In the genomic region with DNA sequence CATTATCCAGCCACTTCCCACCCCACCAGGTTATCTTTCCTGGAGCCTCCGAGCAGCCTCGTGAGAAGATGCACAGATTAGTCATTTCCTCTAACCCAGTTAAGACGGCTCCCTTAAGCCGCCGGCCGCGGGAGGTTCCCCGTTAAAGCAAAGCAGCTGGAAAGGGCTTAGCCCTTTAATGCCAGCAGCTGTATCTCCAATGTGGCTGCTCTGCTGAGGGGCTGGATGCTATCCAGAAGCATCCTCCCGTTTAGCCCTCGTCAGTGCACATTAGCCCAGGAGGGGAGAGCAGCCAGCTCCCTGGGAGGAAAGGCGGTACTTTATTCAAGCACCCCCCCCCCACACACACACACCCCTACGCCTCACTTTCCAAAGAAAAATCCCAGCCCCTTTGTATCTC, we compare ENCODE assay signal across 8 mouse cellular contexts. TPM values are rescaled to one million over a fixed set of nuclear protein-coding genes. Genes with fewer than 3 reads are reported as not detected.
DNase-seq lines count a peak whose midpoint lies in the region; ATAC-seq lines count a peak whose summit lies in the region.

No protein-coding gene starts in this region.

- ATAC-seq in embryonic facial prominence, embryonic 11.5 days (replicated peaks; ENCODE audit: insufficient number of reproducible peaks, low FRiP score, low TSS enrichment, low read depth): 0 out of 2 replicates have a peak, but pooled peaks have one; percentile 9
- peak; percentile 43 for ATAC-seq in forebrain, embryonic 16.5 days
- peak; percentile 63; the same call in 1 of the 2 replicates for ATAC-seq in stomach, embryonic 15.5 days (ENCODE audit: insufficient read depth, low FRiP score, low read depth)
- no peak for ATAC-seq in CD4-positive, CD25-positive, alpha-beta regulatory T cell, adult 4 months

- H3K4me1 ChIP-seq in embryonic facial prominence, embryonic 11.5 days (ENCODE audit: control insufficient read depth, insufficient read depth, low read length): no peaks in the 10 kb centered on the region; the same call in 1 of the 2 replicates
- peaks cover 29% of the 10 kb centered on the region for H3K4me1 ChIP-seq in embryonic facial prominence, embryonic 10.5 days
- peaks cover 17% of the 10 kb centered on the region for H3K4me1 ChIP-seq in forebrain, embryonic 16.5 days (replicated peaks; ENCODE audit: control insufficient read depth, insufficient read depth, low read length)
- H3K4me1 ChIP-seq in stomach, embryonic 15.5 days: peaks cover 17% of the 10 kb centered on the region

- H3K27me3 ChIP-seq in embryonic facial prominence, embryonic 11.5 days (ENCODE audit: control insufficient read depth, insufficient read depth, low read length): peaks cover 2% of the 10 kb centered on the region; the same call in 1 of the 2 replicates
- peaks cover 49% of the 10 kb centered on the region for H3K27me3 ChIP-seq in embryonic facial prominence, embryonic 10.5 days (replicated peaks; ENCODE audit: low read depth, poor library complexity, severe bottlenecking)
- H3K27me3 ChIP-seq in forebrain, embryonic 16.5 days (replicated peaks; ENCODE audit: control insufficient read depth, insufficient read depth, low read length): no peaks in the 10 kb centered on the region
- H3K27me3 ChIP-seq in stomach, embryonic 15.5 days (replicated peaks): peaks cover 7% of the 10 kb centered on the region; the same call in 1 of the 2 replicates

- H3K27ac ChIP-seq in embryonic facial prominence, embryonic 11.5 days (replicated peaks; ENCODE audit: low read depth, low read length): no peak overlapping the region
- no peak overlapping the region; the same call in 1 of the 2 replicates for H3K27ac ChIP-seq in embryonic facial prominence, embryonic 10.5 days (replicated peaks)
- H3K27ac ChIP-seq in forebrain, embryonic 16.5 days (ENCODE audit: low read length): no peak overlapping the region
- peak overlapping the region; percentile 9; the same call in 1 of the 2 replicates for H3K27ac ChIP-seq in stomach, embryonic 15.5 days

- 9% methylated on average over 12 of the region's 12 CpGs for WGBS in embryonic facial prominence, embryonic 11.5 days
- WGBS in embryonic facial prominence, embryonic 10.5 days: 10% methylated on average over 12 of the region's 12 CpGs
- WGBS in forebrain, embryonic 16.5 days: 2% methylated on average over 12 of the region's 12 CpGs
- 12% methylated on average over 12 of the region's 12 CpGs for WGBS in stomach, embryonic 15.5 days

- H3K9ac ChIP-seq in embryonic facial prominence, embryonic 11.5 days (replicated peaks; ENCODE audit: low read length): no peak overlapping the region
- no peak overlapping the region for H3K9ac ChIP-seq in forebrain, embryonic 16.5 days (replicated peaks; ENCODE audit: low read depth, low read length)
- no peak overlapping the region for H3K9ac ChIP-seq in stomach, embryonic 15.5 days

- no peak overlapping the region for H3K4me3 ChIP-seq in embryonic facial prominence, embryonic 11.5 days (ENCODE audit: low read depth, low read length)
- no peak overlapping the region for H3K4me3 ChIP-seq in embryonic facial prominence, embryonic 10.5 days
- H3K4me3 ChIP-seq in forebrain, embryonic 16.5 days (replicated peaks; ENCODE audit: low read length): no peak overlapping the region
- no peak overlapping the region for H3K4me3 ChIP-seq in stomach, embryonic 15.5 days (replicated peaks)

- peak; percentile 53 for DNase-seq in embryonic facial prominence, embryonic 11.5 days (ENCODE audit: low spot score)
- no peak for DNase-seq in embryonic facial prominence, embryonic 10.5 days (ENCODE audit: low spot score)
- peak; percentile 85 for DNase-seq in 3T3-L1 (ENCODE audit: low read depth, low spot score)
- peak; percentile 66 to 76 for DNase-seq in kidney, postnatal 4 days
- no peak for DNase-seq in adrenal gland, postnatal 4 days (ENCODE audit: low spot score in 2 of 2)

- no peak overlapping the region for H3K4me2 ChIP-seq in embryonic facial prominence, embryonic 11.5 days (ENCODE audit: low read depth, low read length)
- peak overlapping the region; percentile 18; the same call in 1 of the 2 replicates for H3K4me2 ChIP-seq in forebrain, embryonic 16.5 days (ENCODE audit: low read length)
- H3K4me2 ChIP-seq in stomach, embryonic 15.5 days: peak overlapping the region; percentile 8; the same call in 1 of the 2 replicates

- H3K36me3 ChIP-seq in embryonic facial prominence, embryonic 11.5 days (replicated peaks; ENCODE audit: control insufficient read depth, insufficient read depth, low read depth, low read length): no peaks in the 10 kb centered on the region
- peaks cover 13% of the 10 kb centered on the region for H3K36me3 ChIP-seq in embryonic facial prominence, embryonic 10.5 days (replicated peaks)
- no peaks in the 10 kb centered on the region for H3K36me3 ChIP-seq in forebrain, embryonic 16.5 days (ENCODE audit: control insufficient read depth, insufficient read depth)
- H3K36me3 ChIP-seq in stomach, embryonic 15.5 days: no peaks in the 10 kb centered on the region

- no peaks in the 10 kb centered on the region for H3K9me3 ChIP-seq in embryonic facial prominence, embryonic 11.5 days (replicated peaks; ENCODE audit: control insufficient read depth, low read length)
- H3K9me3 ChIP-seq in embryonic facial prominence, embryonic 10.5 days: peaks cover 3% of the 10 kb centered on the region; the same call in 1 of the 2 replicates
- no peaks in the 10 kb centered on the region for H3K9me3 ChIP-seq in forebrain, embryonic 16.5 days (ENCODE audit: control insufficient read depth, low read length)
- no peaks in the 10 kb centered on the region for H3K9me3 ChIP-seq in stomach, embryonic 15.5 days

RNA-seq across cellular contexts. Expression of a gene that starts 13.6 kb away (rescaled TPM):
- 0.26 TPM in 1 of 2 replicates, not detected in the other for polyA plus RNA-seq in embryonic facial prominence, embryonic 11.5 days (2014; fragmentation: Nextera tagmentation; extraction: Ambion mirVana)
- 0.10 TPM in 1 of 2 replicates, not detected in the other for polyA plus RNA-seq in embryonic facial prominence, embryonic 10.5 days (2016; fragmentation: Nextera tagmentation; extraction: Ambion mirVana)
- polyA plus RNA-seq in forebrain, embryonic 16.5 days (2015; fragmentation: Nextera tagmentation; extraction: Ambion mirVana): not detected in 2 replicates
- not detected in 2 replicates for polyA plus RNA-seq in stomach, embryonic 15.5 days (2015; fragmentation: Nextera tagmentation; extraction: Ambion mirVana)
- total RNA-seq in adrenal gland, postnatal 4 days (2021): under 1 TPM in 1 of 2 experiments, not detected in 1; 0.81 TPM
- polyA plus RNA-seq in CD4-positive, CD25-positive, alpha-beta regulatory T cell, adult 4 months (2017; shearing (Covaris generic)): not detected

RNA-seq across cellular contexts. Expression of a gene that starts 24.2 kb away (rescaled TPM):
- polyA plus RNA-seq in embryonic facial prominence, embryonic 11.5 days (2014; fragmentation: Nextera tagmentation; extraction: Ambion mirVana): not detected in 2 replicates
- polyA plus RNA-seq in embryonic facial prominence, embryonic 10.5 days (2016; fragmentation: Nextera tagmentation; extraction: Ambion mirVana): 0.10 TPM in 1 of 2 replicates, not detected in the other
- polyA plus RNA-seq in forebrain, embryonic 16.5 days (2015; fragmentation: Nextera tagmentation; extraction: Ambion mirVana): 0.40 and 0.86 TPM in 2 replicates
- 0.30 and 0.43 TPM in 2 replicates for polyA plus RNA-seq in stomach, embryonic 15.5 days (2015; fragmentation: Nextera tagmentation; extraction: Ambion mirVana)
- 1 to 10 TPM; 2.5 to 3.4 TPM for total RNA-seq in adrenal gland, postnatal 4 days (2021)
- not detected for polyA plus RNA-seq in CD4-positive, CD25-positive, alpha-beta regulatory T cell, adult 4 months (2017; shearing (Covaris generic))

RNA-seq across cellular contexts. Expression of a gene that starts 35.9 kb away (rescaled TPM):
- polyA plus RNA-seq in embryonic facial prominence, embryonic 11.5 days (2014; fragmentation: Nextera tagmentation; extraction: Ambion mirVana): not detected in 2 replicates
- polyA plus RNA-seq in embryonic facial prominence, embryonic 10.5 days (2016; fragmentation: Nextera tagmentation; extraction: Ambion mirVana): not detected in 2 replicates
- polyA plus RNA-seq in forebrain, embryonic 16.5 days (2015; fragmentation: Nextera tagmentation; extraction: Ambion mirVana): 0.17 TPM in 1 of 2 replicates, not detected in the other
- polyA plus RNA-seq in stomach, embryonic 15.5 days (2015; fragmentation: Nextera tagmentation; extraction: Ambion mirVana): not detected in 2 replicates
- 10 to 100 TPM in 1 of 2 experiments, 1 to 10 TPM in 1; 1.2 to 11.4 TPM for total RNA-seq in adrenal gland, postnatal 4 days (2021)
- not detected for polyA plus RNA-seq in CD4-positive, CD25-positive, alpha-beta regulatory T cell, adult 4 months (2017; shearing (Covaris generic))

RNA-seq across cellular contexts. Expression of a gene that starts 36.7 kb away (rescaled TPM):
- 147 and 152 TPM in 2 replicates for polyA plus RNA-seq in embryonic facial prominence, embryonic 11.5 days (2014; fragmentation: Nextera tagmentation; extraction: Ambion mirVana)
- polyA plus RNA-seq in embryonic facial prominence, embryonic 10.5 days (2016; fragmentation: Nextera tagmentation; extraction: Ambion mirVana): 146 TPM in 2 replicates
- 94.4 and 113 TPM in 2 replicates for polyA plus RNA-seq in forebrain, embryonic 16.5 days (2015; fragmentation: Nextera tagmentation; extraction: Ambion mirVana)
- 115 and 124 TPM in 2 replicates for polyA plus RNA-seq in stomach, embryonic 15.5 days (2015; fragmentation: Nextera tagmentation; extraction: Ambion mirVana)
- total RNA-seq in adrenal gland, postnatal 4 days (2021): 10 to 100 TPM; 49.9 to 55.4 TPM
- polyA plus RNA-seq in CD4-positive, CD25-positive, alpha-beta regulatory T cell, adult 4 months (2017; shearing (Covaris generic)): 10 to 100 TPM; 17.6 to 18.2 TPM

RNA-seq across cellular contexts. Expression of a gene that starts 55.4 kb away (rescaled TPM):
- 2.6 and 4.1 TPM in 2 replicates for polyA plus RNA-seq in embryonic facial prominence, embryonic 11.5 days (2014; fragmentation: Nextera tagmentation; extraction: Ambion mirVana)
- 3.2 and 4.9 TPM in 2 replicates for polyA plus RNA-seq in embryonic facial prominence, embryonic 10.5 days (2016; fragmentation: Nextera tagmentation; extraction: Ambion mirVana)
- 26.2 and 37.4 TPM in 2 replicates for polyA plus RNA-seq in forebrain, embryonic 16.5 days (2015; fragmentation: Nextera tagmentation; extraction: Ambion mirVana)
- polyA plus RNA-seq in stomach, embryonic 15.5 days (2015; fragmentation: Nextera tagmentation; extraction: Ambion mirVana): 1.6 and 2.3 TPM in 2 replicates
- total RNA-seq in adrenal gland, postnatal 4 days (2021): 1 to 10 TPM; 1.4 to 1.5 TPM
- polyA plus RNA-seq in CD4-positive, CD25-positive, alpha-beta regulatory T cell, adult 4 months (2017; shearing (Covaris generic)): under 1 TPM in 1 of 2 experiments, not detected in 1; 0.52 TPM

Comparison
In these comparisons a context has a peak if more than half of its experiments do, and no peak if none do; other contexts are left out.
1. DNase-seq: peak in embryonic facial prominence, embryonic 11.5 days (single experiment), 3T3-L1 (single experiment) and kidney, postnatal 4 days (2 of 2); none in embryonic facial prominence, embryonic 10.5 days (single experiment) and adrenal gland, postnatal 4 days (0 of 2).